Mouse (Mus musculus) embryo, embryonic 11 days (tissue): ENCODE measurements around the gene Dera.

Source experiments
- DNase-seq: peaks from one replicate; pipeline ENCODE4 v3.0.0-alpha.2; 2015

Gene Dera

GRCm38 (mm10) chr6:137808706-137809105, 54.4 kb downstream of the Dera start:
- no peak for DNase-seq

- DNase-seq = peak; percentile 16
These were observed 55.8 kb downstream of the Dera start for GRCm38 (mm10) chr6:137810136-137810535.

- no peak for DNase-seq
These were observed 59.7 kb downstream of the Dera start for GRCm38 (mm10) chr6:137814006-137814405.

- no peak for DNase-seq
These were observed 62.2 kb downstream of the Dera start for GRCm38 (mm10) chr6:137816508-137816907.

GRCm38 (mm10) chr6:137822550-137822949, 68.2 kb downstream of the Dera start:
- no peak for DNase-seq

GRCm38 (mm10) chr6:137824046-137825021, 70.0 kb downstream of the Dera start:
- DNase-seq = no peak

GRCm38 (mm10) chr6:137825022-137825613, 70.8 kb downstream of the Dera start:
- no peak for DNase-seq

GRCm38 (mm10) chr6:137829056-137829776, 74.9 kb downstream of the Dera start:
- no peak for DNase-seq

- no peak for DNase-seq
These were observed 82.5 kb downstream of the Dera start for GRCm38 (mm10) chr6:137836799-137837198.

- DNase-seq = no peak
These were observed 89.0 kb downstream of the Dera start for GRCm38 (mm10) chr6:137843337-137843736.

GRCm38 (mm10) chr6:137857198-137858194, 103.2 kb downstream of the Dera start:
- DNase-seq = no peak

GRCm38 (mm10) chr6:137869903-137870580, 115.7 kb downstream of the Dera start:
- DNase-seq = no peak

- DNase-seq = no peak
These were observed 116.3 kb downstream of the Dera start for GRCm38 (mm10) chr6:137870667-137871066.

GRCm38 (mm10) chr6:137872055-137872735, 117.8 kb downstream of the Dera start:
- DNase-seq = peak; percentile 78

GRCm38 (mm10) chr6:137874471-137875244, 120.3 kb downstream of the Dera start:
- DNase-seq = no peak

GRCm38 (mm10) chr6:137885644-137886043, 131.3 kb downstream of the Dera start:
- DNase-seq = no peak

GRCm38 (mm10) chr6:137886210-137886979, 132.0 kb downstream of the Dera start:
- no peak for DNase-seq

GRCm38 (mm10) chr6:137887258-137887657, 132.9 kb downstream of the Dera start:
- no peak for DNase-seq

- no peak for DNase-seq
These were observed 143.3 kb downstream of the Dera start for GRCm38 (mm10) chr6:137897671-137898070.
